Mouse (Mus musculus): ENCODE data around the gene Tmem144. TPM values are rescaled to one million over a fixed set of nuclear protein-coding genes. Genes with fewer than 3 reads are reported as not detected.
"Not testable (repeated sequence)": the region's sequence is repeated elsewhere in the genome, so short reads cannot be mapped to it uniquely, and the experiment has no call there.

The Tmem144 gene
- total and polyA plus RNA-seq, 2 experiments from 2014 or later = 1.9 to 2.4 TPM

- Histone ChIP-seq H3K27me3 (ENCODE audit: insufficient read depth, low read length) (no peaks in the 10 kb centered on the region), H3K4me3 (ENCODE audit: low read depth, low read length) (peak overlapping the region; percentile 21), H3K27ac (ENCODE audit: low read depth, low read length) (no peak overlapping the region), H3K9ac (replicated peaks; ENCODE audit: low read length, poor library complexity, severe bottlenecking) (no peak overlapping the region), H3K4me1 (ENCODE audit: insufficient read depth, low read length) (no peaks in the 10 kb centered on the region; the same call in 1 of the 2 replicates), H3K9me3 (ENCODE audit: low read length) (no peaks in the 10 kb centered on the region), H3K4me2 (ENCODE audit: low read depth, low read length, poor library complexity, severe bottlenecking) (peak overlapping the region; percentile 34; the same call in 1 of the 2 replicates), H3K36me3 (ENCODE audit: insufficient read depth, low read length) (no peaks in the 10 kb centered on the region)
- peak; percentile 93 for TF ChIP-seq CTCF (IDR thresholded peaks at IDR 0.05)
- DNase-seq (ENCODE audit: low spot score) (peak; percentile 79), ATAC-seq (ENCODE audit: low FRiP score) (peak; percentile 59)
- WGBS = 25% methylated on average over 19 of the region's 19 CpGs
These were observed 38.6 kb downstream of the Tmem144 start for GRCm38 (mm10) chr3:79813814-79814490.

GRCm38 (mm10) chr3:79812042-79812441, 40.5 kb downstream of the Tmem144 start:
- Histone ChIP-seq H3K27me3 (ENCODE audit: insufficient read depth, low read length) (no peaks in the 10 kb centered on the region), H3K9me3 (ENCODE audit: low read length) (no peaks in the 10 kb centered on the region), H3K27ac (ENCODE audit: low read depth, low read length) (no peak overlapping the region), H3K4me2 (ENCODE audit: low read depth, low read length, poor library complexity, severe bottlenecking) (no peak overlapping the region), H3K36me3 (ENCODE audit: insufficient read depth, low read length) (no peaks in the 10 kb centered on the region), H3K4me1 (ENCODE audit: insufficient read depth, low read length) (no peaks in the 10 kb centered on the region), H3K9ac (replicated peaks; ENCODE audit: low read length, poor library complexity, severe bottlenecking) (no peak overlapping the region), H3K4me3 (ENCODE audit: low read depth, low read length) (no peak overlapping the region)
- DNase-seq (ENCODE audit: low spot score) = no peak
- no peak for ATAC-seq (ENCODE audit: low FRiP score)
- 94% methylated on average over 2 of the region's 2 CpGs for WGBS
- TF ChIP-seq CTCF (IDR thresholded peaks at IDR 0.05) = no peak

- no peak for ATAC-seq (ENCODE audit: low FRiP score)
- Histone ChIP-seq H3K27ac (ENCODE audit: low read depth, low read length) (no peak overlapping the region), H3K9me3 (ENCODE audit: low read length) (no peaks in the 10 kb centered on the region), H3K4me2 (ENCODE audit: low read depth, low read length, poor library complexity, severe bottlenecking) (no peak overlapping the region), H3K36me3 (ENCODE audit: insufficient read depth, low read length) (no peaks in the 10 kb centered on the region), H3K9ac (replicated peaks; ENCODE audit: low read length, poor library complexity, severe bottlenecking) (no peak overlapping the region), H3K27me3 (ENCODE audit: insufficient read depth, low read length) (no peaks in the 10 kb centered on the region), H3K4me3 (ENCODE audit: low read depth, low read length) (no peak overlapping the region), H3K4me1 (ENCODE audit: insufficient read depth, low read length) (no peaks in the 10 kb centered on the region)
- DNase-seq (ENCODE audit: low spot score) = no peak
- WGBS = 46% methylated on average over 3 of the region's 3 CpGs
- TF ChIP-seq CTCF (IDR thresholded peaks at IDR 0.05) = peak; percentile 56
These were observed 40.9 kb downstream of the Tmem144 start for GRCm38 (mm10) chr3:79811632-79812031.

GRCm38 (mm10) chr3:79810563-79810962, 42.0 kb downstream of the Tmem144 start:
- no peak for DNase-seq (ENCODE audit: low spot score)
- no peak overlapping the region for H3K4me3 ChIP-seq (ENCODE audit: low read depth, low read length)
- no peaks in the 10 kb centered on the region for H3K36me3 ChIP-seq (ENCODE audit: insufficient read depth, low read length)
- H3K4me2 ChIP-seq (ENCODE audit: low read depth, low read length, poor library complexity, severe bottlenecking) = no peak overlapping the region
- no peaks in the 10 kb centered on the region for H3K9me3 ChIP-seq (ENCODE audit: low read length)
- no peak overlapping the region for H3K27ac ChIP-seq (ENCODE audit: low read depth, low read length)
- 73% methylated on average over 6 of the region's 6 CpGs for WGBS
- no peaks in the 10 kb centered on the region for H3K4me1 ChIP-seq (ENCODE audit: insufficient read depth, low read length)
- no peaks in the 10 kb centered on the region for H3K27me3 ChIP-seq (ENCODE audit: insufficient read depth, low read length)
- ATAC-seq (ENCODE audit: low FRiP score) = no peak
- no peak for TF ChIP-seq CTCF (IDR thresholded peaks at IDR 0.05)
- H3K9ac ChIP-seq (replicated peaks; ENCODE audit: low read length, poor library complexity, severe bottlenecking) = no peak overlapping the region

GRCm38 (mm10) chr3:79809180-79809567, 43.4 kb downstream of the Tmem144 start:
- H3K36me3 ChIP-seq (ENCODE audit: insufficient read depth, low read length) = no peaks in the 10 kb centered on the region
- peak; percentile 96 for TF ChIP-seq CTCF (IDR thresholded peaks at IDR 0.05)
- peak; percentile 83 for ATAC-seq (ENCODE audit: low FRiP score)
- no peaks in the 10 kb centered on the region for H3K9me3 ChIP-seq (ENCODE audit: low read length)
- H3K4me3 ChIP-seq (ENCODE audit: low read depth, low read length) = no peak overlapping the region
- H3K27me3 ChIP-seq (ENCODE audit: insufficient read depth, low read length) = no peaks in the 10 kb centered on the region
- H3K27ac ChIP-seq (ENCODE audit: low read depth, low read length) = no peak overlapping the region
- H3K9ac ChIP-seq (replicated peaks; ENCODE audit: low read length, poor library complexity, severe bottlenecking) = no peak overlapping the region
- peak; percentile 87 for DNase-seq (ENCODE audit: low spot score)
- 11% methylated on average over 4 of the region's 4 CpGs for WGBS
- no peak overlapping the region for H3K4me2 ChIP-seq (ENCODE audit: low read depth, low read length, poor library complexity, severe bottlenecking)
- no peaks in the 10 kb centered on the region for H3K4me1 ChIP-seq (ENCODE audit: insufficient read depth, low read length)

- H3K9me3 ChIP-seq (ENCODE audit: low read length) = no peaks in the 10 kb centered on the region
- no peak for DNase-seq (ENCODE audit: low spot score)
- H3K36me3 ChIP-seq (ENCODE audit: insufficient read depth, low read length) = no peaks in the 10 kb centered on the region
- H3K4me3 ChIP-seq (ENCODE audit: low read depth, low read length) = no peak overlapping the region
- H3K4me2 ChIP-seq (ENCODE audit: low read depth, low read length, poor library complexity, severe bottlenecking) = no peak overlapping the region
- ATAC-seq (ENCODE audit: low FRiP score) = peak; percentile 58; the same call in 1 of the 2 replicates
- no peak for TF ChIP-seq CTCF (IDR thresholded peaks at IDR 0.05)
- H3K27me3 ChIP-seq (ENCODE audit: insufficient read depth, low read length) = no peaks in the 10 kb centered on the region
- H3K9ac ChIP-seq (replicated peaks; ENCODE audit: low read length, poor library complexity, severe bottlenecking) = no peak overlapping the region
- WGBS = 77% methylated on average over 9 of the region's 9 CpGs
- no peaks in the 10 kb centered on the region for H3K4me1 ChIP-seq (ENCODE audit: insufficient read depth, low read length)
- H3K27ac ChIP-seq (ENCODE audit: low read depth, low read length) = no peak overlapping the region
These were observed 43.9 kb downstream of the Tmem144 start for GRCm38 (mm10) chr3:79808530-79809179.

GRCm38 (mm10) chr3:79800761-79801160, 51.8 kb downstream of the Tmem144 start:
- H3K4me1 ChIP-seq (ENCODE audit: insufficient read depth, low read length); H3K9me3 ChIP-seq (ENCODE audit: low read length); H3K36me3 ChIP-seq (ENCODE audit: insufficient read depth, low read length); H3K9ac ChIP-seq (replicated peaks; ENCODE audit: low read length, poor library complexity, severe bottlenecking); DNase-seq (ENCODE audit: low spot score); H3K27me3 ChIP-seq (ENCODE audit: insufficient read depth, low read length); H3K4me2 ChIP-seq (ENCODE audit: low read depth, low read length, poor library complexity, severe bottlenecking); H3K27ac ChIP-seq (ENCODE audit: low read depth, low read length); ATAC-seq (ENCODE audit: low FRiP score); H3K4me3 ChIP-seq (ENCODE audit: low read depth, low read length): not testable (repeated sequence)
- WGBS = 82% methylated on average over 7 of the region's 7 CpGs
